Mouse (Mus musculus) thymus, postnatal 4 days (tissue): Measurements from ENCODE around the gene Prss21.

ENCODE experiments used
- DNase-seq: peaks from one replicate; pipeline ENCODE4 v3.0.0; 2021

The Prss21 gene

GRCm38 (mm10) chr17:23867756-23868155 lies at the start of gene Prss21:
TSS of gene Prss21 (plus strand) at chr17:23868056.
- no peak for DNase-seq

- DNase-seq = no peak
These were observed 49.3 kb upstream of the Prss21 start for GRCm38 (mm10) chr17:23818579-23818978.

- DNase-seq = no peak
These were observed 48.6 kb upstream of the Prss21 start for GRCm38 (mm10) chr17:23819235-23819634.

GRCm38 (mm10) chr17:23820731-23821130 lies 47.1 kb upstream of the Prss21 start:
- no peak for DNase-seq

- no peak for DNase-seq
These were observed 45.8 kb upstream of the Prss21 start for GRCm38 (mm10) chr17:23822094-23822493.

GRCm38 (mm10) chr17:23823018-23823417 lies 44.8 kb upstream of the Prss21 start:
- no peak for DNase-seq

- DNase-seq = no peak
These were observed 44.2 kb upstream of the Prss21 start for GRCm38 (mm10) chr17:23823614-23824013.

- no peak for DNase-seq
These were observed 42.3 kb upstream of the Prss21 start for GRCm38 (mm10) chr17:23825591-23825990.

- DNase-seq = peak; percentile 80
These were observed 39.4 kb upstream of the Prss21 start for GRCm38 (mm10) chr17:23828271-23829001.

- DNase-seq = peak; percentile 90
These were observed 38.7 kb upstream of the Prss21 start, which contains the start of gene Elob for GRCm38 (mm10) chr17:23829064-23829619. TSS of gene Elob (minus strand) at chr17:23829136.

- DNase-seq = no peak
These were observed 36.7 kb upstream of the Prss21 start for GRCm38 (mm10) chr17:23831201-23831600.

GRCm38 (mm10) chr17:23836006-23836575 lies 31.8 kb upstream of the Prss21 start, which contains the start of gene Prss33:
TSS of gene Prss33 (minus strand) at chr17:23836056.
- DNase-seq = no peak

- peak; percentile 84 for DNase-seq
These were observed 26.7 kb upstream of the Prss21 start for GRCm38 (mm10) chr17:23841145-23841544.

- peak; percentile 46 for DNase-seq
These were observed 24.6 kb upstream of the Prss21 start for GRCm38 (mm10) chr17:23843141-23843811.

GRCm38 (mm10) chr17:23843812-23844273 lies 24.0 kb upstream of the Prss21 start, which contains the start of the genes Prss32 and Prss41:
TSS of gene Prss32 (plus strand) at chr17:23843855.
TSS of gene Prss41 (minus strand) at chr17:23844172.
- DNase-seq = peak; percentile 83

- peak; percentile 55 for DNase-seq
These were observed 17.8 kb upstream of the Prss21 start for GRCm38 (mm10) chr17:23850028-23850427.

- DNase-seq = peak; percentile 79
These were observed 16.8 kb upstream of the Prss21 start for GRCm38 (mm10) chr17:23850853-23851749.

- peak; percentile 87 for DNase-seq
These were observed 14.6 kb upstream of the Prss21 start for GRCm38 (mm10) chr17:23853292-23853691.

GRCm38 (mm10) chr17:23854229-23854765 lies 13.6 kb upstream of the Prss21 start:
- no peak for DNase-seq

- DNase-seq = no peak
These were observed 10.7 kb upstream of the Prss21 start for GRCm38 (mm10) chr17:23857193-23857592.

GRCm38 (mm10) chr17:23857913-23858312 lies 9.9 kb upstream of the Prss21 start:
- DNase-seq = no peak

GRCm38 (mm10) chr17:23862926-23863325 lies 4.9 kb upstream of the Prss21 start:
- no peak for DNase-seq
